Mouse (Mus musculus) erythroblast, embryonic 14.5 days (primary cell): ENCODE measurements around the gene Gucy2d. TPM values are rescaled to one million over a fixed set of nuclear protein-coding genes. Genes with fewer than 3 reads are reported as not detected.

ENCODE experiments used
- H3K27me3 ChIP-seq: 2 replicates; pipeline ENCODE4 v1.6.1; 2012; ENCODE audit warnings: inconsistent platforms; ENCODE audit not compliant: control insufficient read depth
- H3K36me3 ChIP-seq: 2 replicates; pipeline ENCODE4 v1.6.1; 2012; ENCODE audit warnings: mild to moderate bottlenecking, inconsistent platforms; ENCODE audit not compliant: control insufficient read depth
- H3K4me1 ChIP-seq: 2 replicates; pipeline ENCODE4 v1.6.1; 2012; ENCODE audit warnings: inconsistent platforms; ENCODE audit not compliant: control insufficient read depth
- H3K4me3 ChIP-seq: replicated peaks from 2 replicates; pipeline ENCODE3; 2012; ENCODE audit warnings: moderate library complexity, mild to moderate bottlenecking, inconsistent platforms
- H3K9me3 ChIP-seq: 2 replicates; pipeline ENCODE4 v1.6.1; 2012; ENCODE audit warnings: low read length, inconsistent platforms, mixed read lengths; ENCODE audit not compliant: control insufficient read depth
- GATA1 ChIP-seq: IDR thresholded peaks from 2 replicates; pipeline ENCODE4 v1.6.1; 2012; ENCODE audit warnings: low read length, inconsistent platforms, mixed read lengths
- TAL1 ChIP-seq: IDR thresholded peaks from 3 replicates; pipeline ENCODE4 v1.6.1; 2012; ENCODE audit warnings: low read length, inconsistent platforms, mixed read lengths
- polyA plus RNA-seq: library from polyadenylated mRNA; stranded (reverse); fragments of >175 nt; gene quantifications from 2 replicates; pipeline ENCODE4 v1.2.3, GENCODE M21; 2012

Gucy2d gene
- polyA plus RNA-seq, 1 experiment = not detected

- H3K27me3 ChIP-seq = peaks cover 22% of the 10 kb centered on the region
- no peak overlapping the region for H3K4me3 ChIP-seq
- TF ChIP-seq GATA1 (no peak), TAL1 (no peak)
- no peaks in the 10 kb centered on the region for H3K9me3 ChIP-seq
- no peaks in the 10 kb centered on the region for H3K36me3 ChIP-seq
- peaks cover 3% of the 10 kb centered on the region for H3K4me1 ChIP-seq
Observed at GRCm38 (mm10) chr7:98484878-98485277, 44.7 kb downstream of the Gucy2d start.

GRCm38 (mm10) chr7:98485508-98485907, 45.3 kb downstream of the Gucy2d start:
- Histone ChIP-seq H3K4me3 (no peak overlapping the region), H3K36me3 (no peaks in the 10 kb centered on the region), H3K27me3 (peaks cover 28% of the 10 kb centered on the region), H3K4me1 (peaks cover 3% of the 10 kb centered on the region), H3K9me3 (no peaks in the 10 kb centered on the region)
- no peak for TF ChIP-seq TAL1
- no peak for TF ChIP-seq GATA1

GRCm38 (mm10) chr7:98486471-98486917, 46.3 kb downstream of the Gucy2d start:
- H3K9me3 ChIP-seq = no peaks in the 10 kb centered on the region
- no peaks in the 10 kb centered on the region for H3K36me3 ChIP-seq
- H3K27me3 ChIP-seq = peaks cover 34% of the 10 kb centered on the region
- peaks cover 3% of the 10 kb centered on the region for H3K4me1 ChIP-seq
- TF ChIP-seq GATA1 = no peak
- TF ChIP-seq TAL1 = no peak
- H3K4me3 ChIP-seq = no peak overlapping the region

GRCm38 (mm10) chr7:98487202-98487980, 47.2 kb downstream of the Gucy2d start:
- Histone ChIP-seq H3K4me1 (peaks cover 3% of the 10 kb centered on the region), H3K4me3 (no peak overlapping the region), H3K36me3 (no peaks in the 10 kb centered on the region), H3K27me3 (peaks cover 32% of the 10 kb centered on the region), H3K9me3 (no peaks in the 10 kb centered on the region)
- TF ChIP-seq GATA1 = no peak
- TF ChIP-seq TAL1 = no peak

GRCm38 (mm10) chr7:98488398-98489130, 48.3 kb downstream of the Gucy2d start:
- Histone ChIP-seq H3K4me3 (no peak overlapping the region), H3K4me1 (peaks cover 3% of the 10 kb centered on the region)

GRCm38 (mm10) chr7:98489131-98489530, 48.9 kb downstream of the Gucy2d start, which contains the start of gene Lrrc32:
Gene Lrrc32 (plus strand): TSS chr7:98489283.
- Histone ChIP-seq H3K9me3 (no peaks in the 10 kb centered on the region), H3K4me1 (peaks cover 3% of the 10 kb centered on the region), H3K27me3 (peaks cover 29% of the 10 kb centered on the region), H3K36me3 (no peaks in the 10 kb centered on the region), H3K4me3 (peak within 1 kb of the TSS; percentile 30)
- TF ChIP-seq GATA1 (no peak), TAL1 (no peak)

More at GRCm38 (mm10) chr7:98488398-98489130, 48.3 kb downstream of the Gucy2d start:
- TF ChIP-seq GATA1 = no peak
- TF ChIP-seq TAL1 = no peak
- no peaks in the 10 kb centered on the region for H3K9me3 ChIP-seq
- no peaks in the 10 kb centered on the region for H3K36me3 ChIP-seq
- peaks cover 29% of the 10 kb centered on the region for H3K27me3 ChIP-seq

- Histone ChIP-seq H3K27me3 (peaks cover 29% of the 10 kb centered on the region), H3K4me3 (peak overlapping the region; percentile 30), H3K36me3 (no peaks in the 10 kb centered on the region), H3K4me1 (peaks cover 3% of the 10 kb centered on the region), H3K9me3 (no peaks in the 10 kb centered on the region)
- TF ChIP-seq GATA1 (no peak), TAL1 (no peak)
Observed at GRCm38 (mm10) chr7:98489623-98490084, 49.4 kb downstream of the Gucy2d start.

GRCm38 (mm10) chr7:98490328-98490727, 50.1 kb downstream of the Gucy2d start:
- no peak for TF ChIP-seq GATA1
- no peak for TF ChIP-seq TAL1
- Histone ChIP-seq H3K4me3 (peak overlapping the region; percentile 25), H3K9me3 (no peaks in the 10 kb centered on the region), H3K27me3 (peaks cover 29% of the 10 kb centered on the region), H3K4me1 (peaks cover 3% of the 10 kb centered on the region), H3K36me3 (no peaks in the 10 kb centered on the region)

GRCm38 (mm10) chr7:98490911-98491310, 50.7 kb downstream of the Gucy2d start:
- TF ChIP-seq TAL1 (no peak), GATA1 (no peak)
- Histone ChIP-seq H3K9me3 (no peaks in the 10 kb centered on the region), H3K36me3 (no peaks in the 10 kb centered on the region), H3K4me3 (no peak overlapping the region), H3K4me1 (peaks cover 3% of the 10 kb centered on the region), H3K27me3 (peaks cover 29% of the 10 kb centered on the region)
